Mouse (Mus musculus) spleen, postnatal 10 days (tissue): ENCODE measurements at regions not wholly inside any gene's neighbourhood (a gene's known extent, or its start where the extent isn't known, plus 50 kb on each side); places are given as distances from the start of the nearest gene placed in this dataset.

Experiments used
- DNase-seq, 2 experiments: peaks; one replicate each; pipeline ENCODE4 v3.0.0; 2021 to 2022; ENCODE audit warnings: low spot score in 2 of 2

- no peak for DNase-seq
These were observed 63.7 kb downstream of the Nkx2-1 start for GRCm38 (mm10) chr12:56472856-56473647.

- DNase-seq = no peak
These were observed 65.7 kb downstream of the Nkx2-1 start for GRCm38 (mm10) chr12:56470932-56471500.

GRCm38 (mm10) chr12:56459508-56460119, 77.1 kb downstream of the Nkx2-1 start:
- no peak for DNase-seq

GRCm38 (mm10) chr12:56458665-56459507, 77.8 kb downstream of the Nkx2-1 start:
- no peak for DNase-seq

- no peak for DNase-seq
These were observed 78.8 kb downstream of the Nkx2-1 start for GRCm38 (mm10) chr12:56457951-56458350.

- DNase-seq = no peak
These were observed 79.4 kb downstream of the Nkx2-1 start for GRCm38 (mm10) chr12:56457356-56457755.

GRCm38 (mm10) chr12:56450261-56450660, 86.4 kb downstream of the Nkx2-1 start:
- DNase-seq = no peak

GRCm38 (mm10) chr12:56448786-56449564, 87.7 kb downstream of the Nkx2-1 start:
- DNase-seq = no peak

- no peak for DNase-seq
These were observed 95.4 kb downstream of the Nkx2-1 start for GRCm38 (mm10) chr12:56441166-56441817.

- DNase-seq = no peak
These were observed 94.6 kb upstream of the Mbip start for GRCm38 (mm10) chr12:56440068-56440847.

- DNase-seq = no peak
These were observed 92.7 kb upstream of the Mbip start for GRCm38 (mm10) chr12:56438384-56438783.

- no peak for DNase-seq
These were observed 92.3 kb upstream of the Mbip start for GRCm38 (mm10) chr12:56437975-56438374.

- DNase-seq = no peak
These were observed 81.1 kb upstream of the Mbip start for GRCm38 (mm10) chr12:56426681-56427246.

- no peak for DNase-seq
These were observed 70.4 kb upstream of the Mbip start for GRCm38 (mm10) chr12:56416106-56416505.

GRCm38 (mm10) chr12:56414861-56415765, 69.4 kb upstream of the Mbip start:
- DNase-seq = no peak

- DNase-seq = no peak
These were observed 60.0 kb upstream of the Mbip start for GRCm38 (mm10) chr12:56405658-56406057.

- DNase-seq = peak; percentile 13 to 65
These were observed 59.1 kb upstream of the Mbip start for GRCm38 (mm10) chr12:56404833-56405232.

GRCm38 (mm10) chr12:56404262-56404661, 58.6 kb upstream of the Mbip start:
- DNase-seq = no peak

- DNase-seq = no peak
These were observed 57.9 kb upstream of the Mbip start for GRCm38 (mm10) chr12:56403626-56404025.
